Mouse (Mus musculus): ENCODE measurements around the gene Rgs19. TPM values are rescaled to one million over a fixed set of nuclear protein-coding genes. Genes with fewer than 3 reads are reported as not detected.

Gene Rgs19
- polyA plus RNA-seq, 1 experiment = 38.7 TPM

DNA sequence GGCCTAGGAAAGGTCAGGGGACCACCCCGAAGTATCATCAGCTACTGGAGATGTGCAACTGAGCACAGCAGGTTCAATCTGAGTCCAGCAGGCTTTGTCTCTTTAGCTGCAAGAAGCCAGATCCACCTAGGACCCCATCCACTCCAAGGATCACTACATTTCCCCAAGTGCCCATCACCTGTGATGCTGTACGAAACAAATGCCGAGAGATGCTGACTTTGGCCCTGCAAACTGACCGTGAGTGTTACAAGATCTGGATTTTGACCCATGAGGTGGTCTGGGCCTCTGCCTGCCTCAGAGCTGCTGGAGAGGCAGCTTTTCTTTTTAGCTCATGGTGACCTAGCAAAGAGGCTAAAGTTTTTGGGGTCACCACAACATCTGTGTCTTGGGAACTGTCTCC lies 8.1 kb downstream of the Rgs19 start:
- TF ChIP-seq FLI1 (IDR thresholded peaks at IDR 0.05; ENCODE audit: low read length) (no peak), GATA1 (IDR thresholded peaks at IDR 0.05; ENCODE audit: borderline replicate concordance, low read length) (no peak)
- Histone ChIP-seq H3K4me1 (peaks cover 23% of the 10 kb centered on the region), H3K27me3 (replicated peaks) (peaks cover 29% of the 10 kb centered on the region), H3K4me3 (replicated peaks) (no peak overlapping the region), H3K36me3 (replicated peaks; ENCODE audit: low read length) (peaks cover 51% of the 10 kb centered on the region), H3K9me3 (no peaks in the 10 kb centered on the region)

DNA sequence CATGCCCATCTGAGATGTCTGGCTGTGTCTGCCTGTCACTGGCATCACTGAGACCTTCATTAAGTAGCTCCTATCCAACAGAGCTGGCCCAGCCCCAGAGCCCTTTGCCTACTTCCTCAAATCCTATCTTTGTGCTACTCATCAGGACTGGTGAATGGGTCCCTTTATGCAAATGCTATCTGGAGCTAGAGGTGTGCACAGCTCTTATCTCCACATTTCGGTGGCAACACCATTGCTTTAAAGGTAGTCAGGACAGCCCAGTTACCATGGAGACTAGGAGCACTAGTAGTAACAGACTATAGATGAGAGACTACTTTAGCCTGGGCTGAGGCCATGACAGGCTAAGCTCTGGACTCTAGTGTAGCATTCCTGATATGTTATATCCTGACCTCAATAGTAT lies 9.1 kb downstream of the Rgs19 start:
- no peak overlapping the region for H3K4me3 ChIP-seq (replicated peaks)
- peaks cover 23% of the 10 kb centered on the region for H3K4me1 ChIP-seq
- peaks cover 43% of the 10 kb centered on the region for H3K36me3 ChIP-seq (replicated peaks; ENCODE audit: low read length)
- H3K27me3 ChIP-seq (replicated peaks) = peaks cover 30% of the 10 kb centered on the region
- no peak for TF ChIP-seq GATA1 (IDR thresholded peaks at IDR 0.05; ENCODE audit: borderline replicate concordance, low read length)
- no peaks in the 10 kb centered on the region for H3K9me3 ChIP-seq

- no peak for TF ChIP-seq FLI1 (IDR thresholded peaks at IDR 0.05; ENCODE audit: low read length)
- Histone ChIP-seq H3K9me3 (no peaks in the 10 kb centered on the region), H3K36me3 (replicated peaks; ENCODE audit: low read length) (peaks cover 32% of the 10 kb centered on the region), H3K4me3 (replicated peaks) (no peak overlapping the region), H3K27me3 (replicated peaks) (peaks cover 30% of the 10 kb centered on the region), H3K4me1 (peaks cover 31% of the 10 kb centered on the region)
These were observed 10.4 kb downstream of the Rgs19 start for GRCm38 (mm10) chr2:181683381-181683780.

- peaks cover 30% of the 10 kb centered on the region for H3K27me3 ChIP-seq (replicated peaks)
- peaks cover 45% of the 10 kb centered on the region for H3K4me1 ChIP-seq
These were observed 11.8 kb downstream of the Rgs19 start for GRCm38 (mm10) chr2:181681978-181682377.

GRCm38 (mm10) chr2:181680716-181681117 lies 13.1 kb downstream of the Rgs19 start:
- H3K4me1 ChIP-seq = peaks cover 58% of the 10 kb centered on the region
- no peak for TF ChIP-seq FLI1 (IDR thresholded peaks at IDR 0.05; ENCODE audit: low read length)
- TF ChIP-seq GATA1 (IDR thresholded peaks at IDR 0.05; ENCODE audit: borderline replicate concordance, low read length) = no peak

More at GRCm38 (mm10) chr2:181681978-181682377, 11.8 kb downstream of the Rgs19 start:
- TF ChIP-seq GATA1 (IDR thresholded peaks at IDR 0.05; ENCODE audit: borderline replicate concordance, low read length) (no peak), FLI1 (IDR thresholded peaks at IDR 0.05; ENCODE audit: low read length) (no peak)
- Histone ChIP-seq H3K9me3 (no peaks in the 10 kb centered on the region), H3K36me3 (replicated peaks; ENCODE audit: low read length) (peaks cover 18% of the 10 kb centered on the region), H3K4me3 (replicated peaks) (no peak overlapping the region)

GRCm38 (mm10) chr2:181679951-181680715 lies 13.6 kb downstream of the Rgs19 start, which contains the start of gene Tcea2:
Gene Tcea2, plus strand, starts transcription at chr2:181680310.
- H3K27me3 ChIP-seq (replicated peaks) = peaks cover 30% of the 10 kb centered on the region
- peak within 1 kb of the TSS; percentile 95 for H3K4me3 ChIP-seq (replicated peaks)
- no peaks in the 10 kb centered on the region for H3K9me3 ChIP-seq
- H3K36me3 ChIP-seq (replicated peaks; ENCODE audit: low read length) = peaks cover under 1% of the 10 kb centered on the region
- peaks cover 64% of the 10 kb centered on the region for H3K4me1 ChIP-seq
- TF ChIP-seq GATA1 (IDR thresholded peaks at IDR 0.05; ENCODE audit: borderline replicate concordance, low read length) (no peak), FLI1 (IDR thresholded peaks at IDR 0.05; ENCODE audit: low read length) (no peak)

More at GRCm38 (mm10) chr2:181680716-181681117, 13.1 kb downstream of the Rgs19 start:
- Histone ChIP-seq H3K4me3 (replicated peaks) (peak overlapping the region; percentile 95), H3K27me3 (replicated peaks) (peaks cover 30% of the 10 kb centered on the region), H3K9me3 (no peaks in the 10 kb centered on the region), H3K36me3 (replicated peaks; ENCODE audit: low read length) (peaks cover 6% of the 10 kb centered on the region)

DNA sequence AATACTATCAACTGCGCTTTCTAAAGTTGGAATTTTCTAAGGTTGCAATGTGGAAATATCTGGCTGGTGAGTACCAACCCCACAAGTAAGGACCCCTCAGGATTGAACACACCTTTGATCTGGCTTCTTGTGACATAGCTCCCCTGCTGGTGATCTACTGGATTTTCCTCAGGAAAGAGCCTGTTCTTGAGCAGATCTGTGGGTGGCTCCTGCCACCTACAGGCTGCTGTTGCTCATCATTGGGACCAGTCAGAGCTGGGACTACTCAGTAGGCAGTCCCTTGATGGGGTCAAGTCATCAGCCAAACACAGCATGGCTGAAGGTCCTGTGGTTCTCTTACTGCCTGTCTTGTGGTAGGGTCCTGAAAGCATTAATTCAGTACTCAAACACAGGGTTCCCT lies 15.0 kb downstream of the Rgs19 start:
- H3K27me3 ChIP-seq (replicated peaks) = peaks cover 36% of the 10 kb centered on the region
- TF ChIP-seq GATA1 (IDR thresholded peaks at IDR 0.05; ENCODE audit: borderline replicate concordance, low read length) (no peak), FLI1 (IDR thresholded peaks at IDR 0.05; ENCODE audit: low read length) (no peak)
- no peaks in the 10 kb centered on the region for H3K9me3 ChIP-seq
- peaks cover 77% of the 10 kb centered on the region for H3K4me1 ChIP-seq
- H3K4me3 ChIP-seq (replicated peaks) = no peak overlapping the region
- H3K36me3 ChIP-seq (replicated peaks; ENCODE audit: low read length) = no peaks in the 10 kb centered on the region

GRCm38 (mm10) chr2:181677755-181678098 lies 16.1 kb downstream of the Rgs19 start:
- Histone ChIP-seq H3K27me3 (replicated peaks) (peaks cover 39% of the 10 kb centered on the region), H3K4me3 (replicated peaks) (no peak overlapping the region), H3K36me3 (replicated peaks; ENCODE audit: low read length) (no peaks in the 10 kb centered on the region), H3K9me3 (no peaks in the 10 kb centered on the region), H3K4me1 (peaks cover 88% of the 10 kb centered on the region)
- TF ChIP-seq GATA1 (IDR thresholded peaks at IDR 0.05; ENCODE audit: borderline replicate concordance, low read length) = no peak
- TF ChIP-seq FLI1 (IDR thresholded peaks at IDR 0.05; ENCODE audit: low read length) = no peak

GRCm38 (mm10) chr2:181677096-181677754 lies 16.6 kb downstream of the Rgs19 start:
- Histone ChIP-seq H3K4me1 (peaks cover 89% of the 10 kb centered on the region), H3K36me3 (replicated peaks; ENCODE audit: low read length) (no peaks in the 10 kb centered on the region), H3K27me3 (replicated peaks) (peaks cover 41% of the 10 kb centered on the region), H3K4me3 (replicated peaks) (no peak overlapping the region), H3K9me3 (no peaks in the 10 kb centered on the region)
- no peak for TF ChIP-seq GATA1 (IDR thresholded peaks at IDR 0.05; ENCODE audit: borderline replicate concordance, low read length)

DNA sequence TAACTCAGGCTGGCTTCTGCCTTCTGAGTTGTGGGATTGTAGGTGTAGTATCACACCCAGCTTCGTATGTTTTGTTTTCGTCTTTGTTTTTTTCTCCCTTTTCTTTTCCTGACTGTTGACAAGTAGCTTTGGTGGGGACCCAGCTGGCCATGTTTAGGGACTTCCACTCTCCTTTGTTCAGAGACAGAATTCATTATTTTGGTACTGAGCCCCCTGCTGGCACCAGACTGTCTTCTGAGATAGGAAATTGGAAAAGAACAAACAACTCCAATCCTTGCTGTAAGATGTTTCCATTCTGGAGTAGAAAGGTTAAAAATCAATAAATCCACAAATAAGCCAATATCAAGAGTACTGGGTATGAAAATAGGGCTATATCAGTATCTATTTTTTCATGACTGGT lies 17.4 kb downstream of the Rgs19 start:
- no peaks in the 10 kb centered on the region for H3K9me3 ChIP-seq
- peaks cover 90% of the 10 kb centered on the region for H3K4me1 ChIP-seq
- H3K4me3 ChIP-seq (replicated peaks) = no peak overlapping the region
- no peak for TF ChIP-seq GATA1 (IDR thresholded peaks at IDR 0.05; ENCODE audit: borderline replicate concordance, low read length)
- no peak for TF ChIP-seq FLI1 (IDR thresholded peaks at IDR 0.05; ENCODE audit: low read length)
- no peaks in the 10 kb centered on the region for H3K36me3 ChIP-seq (replicated peaks; ENCODE audit: low read length)
- H3K27me3 ChIP-seq (replicated peaks) = peaks cover 46% of the 10 kb centered on the region

All from megakaryocyte, embryonic 14.5 days (primary cell).